Mouse (Mus musculus) testis, adult 2 months (tissue): ENCODE data around the gene Snx13. TPM values are rescaled to one million over a fixed set of nuclear protein-coding genes. Genes with fewer than 3 reads are reported as not detected.
A peak's percentile ranks its signal among the peaks of the same experiment; 100 is the strongest.

Experiments used
- H3K27ac ChIP-seq: fragments of 200-500 bp; 2 replicates; pipeline ENCODE4 v1.5.1; 2012; ENCODE audit warnings: low read depth, low read length; ENCODE audit not compliant: control insufficient read depth, insufficient read depth
- H3K27me3 ChIP-seq: fragments of 200-500 bp; 2 replicates; pipeline ENCODE4 v1.6.1; 2012; ENCODE audit warnings: mild to moderate bottlenecking, low read length, moderate library complexity; ENCODE audit not compliant: control insufficient read depth, insufficient read depth
- H3K36me3 ChIP-seq: fragments of 200-500 bp; 2 replicates; pipeline ENCODE4 v1.6.1; 2012; ENCODE audit warnings: mild to moderate bottlenecking, low read length; ENCODE audit not compliant: control insufficient read depth, insufficient read depth
- H3K4me1 ChIP-seq: fragments of 200-500 bp; 2 replicates; pipeline ENCODE4 v1.6.1; 2012; ENCODE audit warnings: low read length; ENCODE audit not compliant: control insufficient read depth, insufficient read depth
- H3K4me3 ChIP-seq: fragments of 200-500 bp; 2 replicates; pipeline ENCODE4 v1.5.1; 2012; ENCODE audit warnings: low read depth, mild to moderate bottlenecking, low read length, moderate library complexity, mixed read lengths; ENCODE audit not compliant: control insufficient read depth
- CTCF ChIP-seq: fragments of 200-500 bp; IDR thresholded peaks from 2 replicates; pipeline ENCODE4 v1.5.1; 2012; ENCODE audit warnings: low read depth, mild to moderate bottlenecking, inconsistent platforms, low read length, moderate library complexity; ENCODE audit not compliant: control insufficient read depth, insufficient read depth, insufficient replicate concordance
- POLR2A ChIP-seq: fragments of 200-500 bp; IDR thresholded peaks from 2 replicates; pipeline ENCODE4 v1.6.1; 2012; ENCODE audit warnings: low read depth, mild to moderate bottlenecking, inconsistent platforms, low read length, moderate library complexity; ENCODE audit not compliant: control insufficient read depth
- polyA plus RNA-seq: library from polyadenylated mRNA; depleted of rRNA; stranded (reverse); fragments of >200 nt; gene quantifications from 2 replicates; pipeline ENCODE4 v1.2.3, GENCODE M21; 2012

Gene Snx13
- polyA plus RNA-seq, 1 experiment = 12.0 TPM

GRCm38 (mm10) chr12:35025916-35026432, 21.0 kb upstream of the Snx13 start:
- H3K36me3 ChIP-seq = no peaks in the 10 kb centered on the region
- H3K4me1 ChIP-seq = no peaks in the 10 kb centered on the region
- no peak overlapping the region for H3K4me3 ChIP-seq
- H3K27me3 ChIP-seq = no peaks in the 10 kb centered on the region
- H3K27ac ChIP-seq = no peak overlapping the region
- TF ChIP-seq CTCF (no peak), POLR2A (no peak)

- Histone ChIP-seq H3K36me3 (no peaks in the 10 kb centered on the region), H3K4me3 (no peak overlapping the region), H3K4me1 (no peaks in the 10 kb centered on the region), H3K27ac (no peak overlapping the region), H3K27me3 (no peaks in the 10 kb centered on the region)
- TF ChIP-seq POLR2A = no peak
- no peak for TF ChIP-seq CTCF
Measured at GRCm38 (mm10) chr12:35027533-35027932, 19.5 kb upstream of the Snx13 start.

GRCm38 (mm10) chr12:35038668-35039570, 8.1 kb upstream of the Snx13 start:
- TF ChIP-seq CTCF (no peak), POLR2A (0 out of 2 replicates have a peak, but pooled peaks have one; percentile 27)
- no peaks in the 10 kb centered on the region for H3K36me3 ChIP-seq
- peak overlapping the region; percentile 53 for H3K27ac ChIP-seq
- no peak overlapping the region; the same call in 1 of the 2 replicates for H3K4me3 ChIP-seq
- H3K4me1 ChIP-seq = no peaks in the 10 kb centered on the region
- H3K27me3 ChIP-seq = no peaks in the 10 kb centered on the region

GRCm38 (mm10) chr12:35039571-35039936, 7.4 kb upstream of the Snx13 start:
- Histone ChIP-seq H3K36me3 (no peaks in the 10 kb centered on the region), H3K27me3 (no peaks in the 10 kb centered on the region), H3K4me3 (no peak overlapping the region), H3K27ac (no peak overlapping the region), H3K4me1 (no peaks in the 10 kb centered on the region)
- TF ChIP-seq POLR2A (no peak), CTCF (no peak)

- Histone ChIP-seq H3K4me1 (no peaks in the 10 kb centered on the region), H3K27ac (no peak overlapping the region), H3K36me3 (no peaks in the 10 kb centered on the region), H3K4me3 (no peak overlapping the region), H3K27me3 (no peaks in the 10 kb centered on the region)
- no peak for TF ChIP-seq POLR2A
- no peak for TF ChIP-seq CTCF
Measured at GRCm38 (mm10) chr12:35041964-35042363, 5.0 kb upstream of the Snx13 start.

- Histone ChIP-seq H3K36me3 (no peaks in the 10 kb centered on the region), H3K4me3 (peak overlapping the region; percentile 88), H3K27me3 (no peaks in the 10 kb centered on the region), H3K4me1 (no peaks in the 10 kb centered on the region), H3K27ac (peak overlapping the region; percentile 96)
- TF ChIP-seq POLR2A = no peak
- TF ChIP-seq CTCF = no peak
Measured at GRCm38 (mm10) chr12:35046310-35046998, 532 bp upstream of the Snx13 start.

GRCm38 (mm10) chr12:35047320-35048225, 587 bp downstream of the Snx13 start:
- TF ChIP-seq POLR2A (peak; percentile 39; the same call in 1 of the 2 replicates), CTCF (no peak)

More at GRCm38 (mm10) chr12:35047320-35048225, 587 bp downstream of the Snx13 start:
- Histone ChIP-seq H3K4me3 (peak overlapping the region; percentile 88), H3K27ac (peak overlapping the region; percentile 97), H3K36me3 (no peaks in the 10 kb centered on the region), H3K27me3 (no peaks in the 10 kb centered on the region), H3K4me1 (no peaks in the 10 kb centered on the region)
